Mouse (Mus musculus): Measurements from ENCODE around the gene Pdcl3. TPM values are rescaled to one million over a fixed set of nuclear protein-coding genes. Genes with fewer than 3 reads are reported as not detected.

Gene Pdcl3
- polyA plus RNA-seq (2015; fragmentation: Nextera tagmentation; extraction: Ambion mirVana), result 126 and 144 TPM in 2 replicates

DNA sequence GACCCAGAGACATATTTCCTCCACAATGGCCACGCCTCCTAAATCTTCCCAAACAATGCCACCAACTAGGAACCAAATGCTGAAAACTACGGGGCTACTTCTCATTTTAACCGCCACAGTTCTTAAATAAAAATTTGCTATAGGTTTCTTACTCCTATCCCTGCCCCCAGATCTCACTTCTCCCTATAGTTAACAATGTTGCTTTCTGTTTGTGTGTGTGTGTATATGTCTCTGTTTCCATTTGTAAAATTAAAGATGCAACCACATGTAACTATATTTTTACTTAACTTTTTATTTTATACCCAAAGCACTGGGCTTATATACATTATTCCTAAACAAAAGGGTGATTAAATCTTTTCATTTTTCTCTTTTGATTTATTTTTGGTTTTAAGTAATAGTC lies at the start of gene Pdcl3:
Pdcl3 (plus strand) TSS at position 301 of the 400 bp plus-strand sequence.
- Histone ChIP-seq H3K9ac (no peak within 1 kb of the TSS), H3K36me3 (0 out of 2 replicates have a peak, but pooled peaks cover 5% of the 10 kb centered on the region), H3K9me3 (no peaks in the 10 kb centered on the region), H3K4me2 (no peak within 1 kb of the TSS), H3K27me3 (replicated peaks) (no peaks in the 10 kb centered on the region), H3K4me3 (no peak within 1 kb of the TSS), H3K27ac (replicated peaks) (peak within 1 kb of the TSS; percentile 87; the same call in 1 of the 2 replicates), H3K4me1 (peaks cover 19% of the 10 kb centered on the region)
- ATAC-seq (ENCODE audit: extremely low read depth, insufficient number of reproducible peaks, low FRiP score, low TSS enrichment), result no peak
- 83% methylated on average over 3 of the region's 3 CpGs for WGBS

DNA sequence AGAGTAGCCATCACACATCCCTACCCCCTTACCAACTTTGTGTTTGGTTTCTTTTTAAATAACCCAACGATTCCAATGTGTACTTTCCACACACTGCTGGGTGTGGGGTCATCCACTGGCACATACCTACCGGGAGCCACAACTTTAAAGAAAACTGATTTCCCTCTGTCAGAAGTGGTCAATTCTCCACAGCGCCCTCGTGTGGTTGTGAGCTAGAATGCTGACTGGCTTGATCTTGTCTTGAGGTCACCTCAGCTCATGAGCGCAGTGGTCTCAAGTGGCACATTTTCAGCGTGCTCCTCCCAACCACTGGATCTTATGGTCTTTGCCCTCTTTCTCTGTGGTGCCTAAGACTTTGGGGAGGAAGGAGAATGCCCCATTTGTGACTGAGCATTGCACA lies 48.6 kb upstream of the Pdcl3 start:
- H3K4me1 ChIP-seq, result no peaks in the 10 kb centered on the region
- no peaks in the 10 kb centered on the region for H3K9me3 ChIP-seq
- H3K4me3 ChIP-seq, result no peak overlapping the region
- H3K4me2 ChIP-seq, result no peak overlapping the region
- no peaks in the 10 kb centered on the region for H3K36me3 ChIP-seq
- no peak overlapping the region for H3K9ac ChIP-seq
- no peaks in the 10 kb centered on the region for H3K27me3 ChIP-seq (replicated peaks)
- H3K27ac ChIP-seq (replicated peaks), result no peak overlapping the region
- ATAC-seq (ENCODE audit: extremely low read depth, insufficient number of reproducible peaks, low FRiP score, low TSS enrichment), result no peak
- 21% methylated on average over 6 of the region's 6 CpGs for WGBS

DNA sequence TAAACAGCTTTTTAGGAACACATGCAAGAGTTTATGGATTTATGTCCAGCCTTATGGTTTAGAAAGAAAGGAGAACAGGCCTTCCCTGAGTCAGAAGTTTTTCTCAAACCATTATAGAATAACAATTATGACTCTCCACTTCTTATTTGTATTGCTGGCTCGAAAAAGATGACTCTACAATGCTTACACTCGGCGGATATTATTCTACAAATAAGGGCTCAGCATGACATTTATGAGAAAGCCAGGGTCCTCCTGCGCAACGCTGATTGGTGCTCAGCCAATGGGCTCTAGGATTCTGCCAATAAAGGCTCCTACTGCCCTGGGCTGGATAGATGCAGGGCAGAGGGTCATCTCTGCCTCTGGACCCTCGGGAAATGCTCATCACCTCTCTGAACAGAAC lies 46.6 kb upstream of the Pdcl3 start, which contains the start of gene Nms:
Nms (plus strand) TSS at position 301 of the 400 bp plus-strand sequence.
- 69% methylated on average over 6 of the region's 6 CpGs for WGBS
- Histone ChIP-seq H3K9me3 (no peaks in the 10 kb centered on the region), H3K36me3 (no peaks in the 10 kb centered on the region), H3K27ac (replicated peaks) (no peak within 1 kb of the TSS), H3K4me2 (no peak within 1 kb of the TSS), H3K9ac (no peak within 1 kb of the TSS), H3K27me3 (replicated peaks) (0 out of 2 replicates have a peak, but pooled peaks cover 5% of the 10 kb centered on the region), H3K4me1 (no peaks in the 10 kb centered on the region), H3K4me3 (no peak within 1 kb of the TSS)
- ATAC-seq (ENCODE audit: extremely low read depth, insufficient number of reproducible peaks, low FRiP score, low TSS enrichment), result no peak

DNA sequence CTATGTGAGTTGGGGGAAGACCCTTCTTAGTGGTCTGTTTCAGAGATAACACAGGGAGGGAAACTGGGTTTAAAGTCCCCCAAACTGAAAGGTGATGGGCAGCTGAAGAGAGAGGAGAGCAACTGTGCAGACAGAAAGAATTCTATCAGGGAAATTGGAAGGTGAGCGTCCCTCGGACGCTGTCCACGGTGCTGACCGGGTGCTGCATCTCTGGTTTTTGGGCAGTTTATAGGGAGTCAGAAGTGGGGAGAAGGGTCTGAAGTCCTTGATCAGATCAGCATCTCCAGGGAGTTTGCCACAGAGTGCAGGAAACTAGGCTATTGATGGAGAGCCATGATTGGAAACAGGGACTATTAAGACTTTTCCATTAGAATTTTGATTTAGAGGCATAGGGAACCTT lies 45.8 kb upstream of the Pdcl3 start:
- Histone ChIP-seq H3K27me3 (replicated peaks) (0 out of 2 replicates have a peak, but pooled peaks cover 8% of the 10 kb centered on the region), H3K9me3 (no peaks in the 10 kb centered on the region), H3K4me1 (no peaks in the 10 kb centered on the region), H3K27ac (replicated peaks) (no peak overlapping the region), H3K4me2 (no peak overlapping the region), H3K9ac (no peak overlapping the region), H3K36me3 (no peaks in the 10 kb centered on the region), H3K4me3 (no peak overlapping the region)
- no peak for ATAC-seq (ENCODE audit: extremely low read depth, insufficient number of reproducible peaks, low FRiP score, low TSS enrichment)
- 3% methylated on average over 5 of the region's 5 CpGs for WGBS

DNA sequence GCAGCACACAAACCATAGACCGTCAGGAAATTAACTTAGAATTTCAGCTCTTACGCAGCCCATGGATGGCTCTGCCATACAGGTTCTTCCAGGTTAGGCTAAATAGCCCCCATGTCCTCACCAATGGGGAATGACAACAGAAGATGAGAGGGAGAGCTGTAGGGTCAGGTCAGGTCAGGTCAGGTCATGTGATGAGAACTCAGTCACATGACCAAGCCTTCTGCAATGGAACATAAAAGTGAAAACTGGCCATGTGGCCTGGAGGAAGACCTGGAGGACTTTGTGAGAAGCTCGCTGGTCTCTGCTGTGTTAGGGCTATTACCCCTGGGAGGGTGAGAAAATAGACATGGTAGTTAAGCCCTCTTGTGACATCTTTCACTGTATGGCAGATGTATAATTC lies 29.0 kb upstream of the Pdcl3 start:
- H3K4me3 ChIP-seq, result no peak overlapping the region
- H3K4me2 ChIP-seq, result no peak overlapping the region
- no peaks in the 10 kb centered on the region for H3K4me1 ChIP-seq
- no peak overlapping the region for H3K27ac ChIP-seq (replicated peaks)
- H3K36me3 ChIP-seq, result no peaks in the 10 kb centered on the region
- no peak for ATAC-seq (ENCODE audit: extremely low read depth, insufficient number of reproducible peaks, low FRiP score, low TSS enrichment)
- 80% methylated on average over 3 of the region's 3 CpGs for WGBS
- H3K9ac ChIP-seq, result no peak overlapping the region
- no peaks in the 10 kb centered on the region for H3K9me3 ChIP-seq
- H3K27me3 ChIP-seq (replicated peaks), result no peaks in the 10 kb centered on the region

DNA sequence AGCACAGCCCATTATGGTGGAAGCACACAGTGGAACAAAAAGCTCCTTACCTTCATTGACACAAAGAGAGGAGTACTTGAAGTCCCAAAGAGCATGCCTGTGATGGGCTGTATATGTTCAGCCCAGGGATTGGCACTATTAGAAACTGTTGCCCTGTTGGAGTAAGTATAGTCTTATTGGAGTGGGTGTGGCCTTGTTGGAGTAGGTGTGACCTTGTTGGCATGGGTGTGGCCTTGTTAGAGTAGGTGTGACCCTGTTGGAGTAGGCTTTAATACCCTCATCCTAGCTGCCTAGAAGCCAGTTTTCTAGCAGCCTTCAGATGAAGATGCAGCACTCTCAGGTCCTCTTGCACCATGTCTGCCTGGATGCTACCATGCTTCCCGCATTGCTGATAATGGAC lies 16.3 kb upstream of the Pdcl3 start:
- no peaks in the 10 kb centered on the region for H3K4me1 ChIP-seq
- no peaks in the 10 kb centered on the region for H3K36me3 ChIP-seq

DNA sequence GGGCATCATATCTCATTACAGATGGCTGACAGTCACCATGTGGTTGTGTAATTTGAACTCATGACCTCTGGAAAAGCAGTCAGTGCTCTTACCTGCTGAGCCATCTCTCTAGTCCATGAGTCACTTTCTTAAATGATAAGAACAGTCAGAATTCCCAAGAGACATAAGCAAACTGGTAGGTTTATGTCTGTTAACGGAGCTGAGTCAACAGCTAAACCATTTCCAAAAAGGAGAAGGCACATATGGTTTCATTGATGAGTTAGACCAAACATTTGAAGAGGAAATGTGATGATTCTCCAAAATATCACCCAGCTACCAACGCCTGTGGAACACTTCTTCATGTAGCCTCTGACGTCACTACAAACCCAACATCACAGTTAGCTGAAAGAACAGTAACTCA lies 13.7 kb upstream of the Pdcl3 start:
- H3K36me3 ChIP-seq, result no peaks in the 10 kb centered on the region

More for the DNA sequence above, 16.3 kb upstream of the Pdcl3 start:
- no peaks in the 10 kb centered on the region for H3K9me3 ChIP-seq
- H3K4me3 ChIP-seq, result no peak overlapping the region
- H3K27ac ChIP-seq (replicated peaks), result no peak overlapping the region
- no peaks in the 10 kb centered on the region for H3K27me3 ChIP-seq (replicated peaks)
- H3K9ac ChIP-seq, result no peak overlapping the region
- no peak for ATAC-seq (ENCODE audit: extremely low read depth, insufficient number of reproducible peaks, low FRiP score, low TSS enrichment)
- H3K4me2 ChIP-seq, result no peak overlapping the region
- 80% methylated on average over 1 of the region's 1 CpGs for WGBS

DNA sequence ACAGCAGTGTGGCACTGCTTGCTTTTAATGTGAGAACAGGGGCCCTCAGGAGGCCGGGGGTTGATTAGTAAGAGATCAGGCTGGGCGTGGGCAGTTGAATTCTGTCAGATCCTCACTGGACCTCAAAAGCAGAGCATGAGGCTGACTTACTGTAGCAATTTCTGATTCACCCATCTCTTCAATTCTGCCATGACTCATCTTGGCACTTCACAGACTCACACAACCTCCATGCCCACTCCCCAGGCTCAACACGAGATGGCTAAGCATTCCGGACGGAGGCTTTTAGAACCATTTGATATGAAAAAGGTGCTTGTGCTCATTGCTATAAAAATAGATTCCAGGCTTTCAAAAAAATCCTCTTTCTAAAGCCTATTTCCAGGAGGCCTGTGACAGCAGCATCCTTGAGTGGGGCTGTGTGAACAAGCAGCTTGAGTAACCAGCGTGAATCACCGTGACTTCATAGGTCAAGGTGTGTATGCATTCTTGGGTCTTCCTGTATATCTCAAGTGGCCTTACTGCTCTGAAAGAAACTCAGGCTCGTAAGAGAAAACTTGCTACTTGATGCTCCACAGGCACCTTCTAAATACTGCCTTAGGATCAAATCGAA lies 12.3 kb upstream of the Pdcl3 start:
- Histone ChIP-seq H3K36me3 (no peaks in the 10 kb centered on the region), H3K27ac (replicated peaks) (no peak overlapping the region), H3K4me2 (no peak overlapping the region), H3K27me3 (replicated peaks) (peaks cover under 1% of the 10 kb centered on the region; the same call in 1 of the 2 replicates), H3K9me3 (no peaks in the 10 kb centered on the region), H3K9ac (no peak overlapping the region), H3K4me1 (no peaks in the 10 kb centered on the region), H3K4me3 (no peak overlapping the region)
- no peak for ATAC-seq (ENCODE audit: extremely low read depth, insufficient number of reproducible peaks, low FRiP score, low TSS enrichment)
- 71% methylated on average over 9 of the region's 9 CpGs for WGBS

More for the DNA sequence above, 13.7 kb upstream of the Pdcl3 start:
- H3K9me3 ChIP-seq, result no peaks in the 10 kb centered on the region
- H3K4me3 ChIP-seq, result no peak overlapping the region
- no peaks in the 10 kb centered on the region for H3K27me3 ChIP-seq (replicated peaks)
- no peak overlapping the region for H3K27ac ChIP-seq (replicated peaks)
- WGBS, result 75% methylated on average over 3 of the region's 3 CpGs
- no peak overlapping the region for H3K4me2 ChIP-seq
- no peak overlapping the region for H3K9ac ChIP-seq
- no peaks in the 10 kb centered on the region for H3K4me1 ChIP-seq
- ATAC-seq (ENCODE audit: extremely low read depth, insufficient number of reproducible peaks, low FRiP score, low TSS enrichment), result no peak

DNA sequence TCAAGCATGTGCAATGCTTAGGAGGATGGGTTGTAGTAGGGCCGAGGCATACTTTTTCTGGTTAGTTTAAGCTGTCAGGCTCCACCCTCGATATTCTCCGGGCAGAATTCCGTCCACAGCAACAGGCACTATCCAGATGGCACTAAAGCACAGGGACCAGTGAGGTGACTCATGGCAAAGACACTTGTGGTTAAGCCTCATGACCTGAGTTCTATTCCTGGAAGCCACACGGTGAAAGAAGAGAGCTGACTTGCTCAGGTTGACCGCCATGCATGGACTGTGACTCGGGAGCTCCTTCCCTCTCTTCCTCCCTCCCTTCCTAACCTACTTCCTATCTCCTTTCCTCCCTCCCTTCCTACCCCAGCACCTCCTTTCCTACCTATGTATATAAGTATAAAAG lies 5.5 kb upstream of the Pdcl3 start:
- no peak for ATAC-seq (ENCODE audit: extremely low read depth, insufficient number of reproducible peaks, low FRiP score, low TSS enrichment)
- Histone ChIP-seq H3K9me3 (no peaks in the 10 kb centered on the region), H3K36me3 (no peaks in the 10 kb centered on the region), H3K4me1 (no peaks in the 10 kb centered on the region), H3K9ac (no peak overlapping the region), H3K4me3 (no peak overlapping the region), H3K4me2 (no peak overlapping the region), H3K27me3 (replicated peaks) (peaks cover 5% of the 10 kb centered on the region; the same call in 1 of the 2 replicates), H3K27ac (replicated peaks) (no peak overlapping the region)
- WGBS, result 46% methylated on average over 7 of the region's 7 CpGs

DNA sequence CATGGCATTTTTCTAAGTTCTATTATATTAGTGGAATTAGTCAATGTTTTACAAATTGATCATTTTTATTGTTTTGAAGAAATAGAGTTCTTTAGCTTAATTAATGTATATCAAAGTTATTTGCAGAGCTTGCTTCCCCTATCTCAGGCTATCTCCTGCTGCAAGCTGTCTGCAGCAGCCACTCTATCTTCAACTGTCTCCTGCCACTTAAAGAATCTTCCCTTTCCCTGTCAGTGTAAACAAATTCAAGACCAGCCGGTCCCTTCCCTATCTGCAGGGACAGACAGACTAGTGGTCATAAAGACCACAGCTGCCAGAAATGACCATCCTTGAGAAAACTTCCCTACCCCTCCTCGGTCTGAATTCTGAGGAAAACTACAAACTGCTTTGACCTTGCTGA lies 1.5 kb upstream of the Pdcl3 start:
- Histone ChIP-seq H3K4me1 (peaks cover 11% of the 10 kb centered on the region), H3K36me3 (no peaks in the 10 kb centered on the region), H3K27ac (replicated peaks) (no peak overlapping the region), H3K27me3 (replicated peaks) (no peaks in the 10 kb centered on the region), H3K9ac (no peak overlapping the region), H3K4me3 (no peak overlapping the region), H3K4me2 (no peak overlapping the region), H3K9me3 (no peaks in the 10 kb centered on the region)
- 16% methylated on average over 2 of the region's 2 CpGs for WGBS
- no peak for ATAC-seq (ENCODE audit: extremely low read depth, insufficient number of reproducible peaks, low FRiP score, low TSS enrichment)

DNA sequence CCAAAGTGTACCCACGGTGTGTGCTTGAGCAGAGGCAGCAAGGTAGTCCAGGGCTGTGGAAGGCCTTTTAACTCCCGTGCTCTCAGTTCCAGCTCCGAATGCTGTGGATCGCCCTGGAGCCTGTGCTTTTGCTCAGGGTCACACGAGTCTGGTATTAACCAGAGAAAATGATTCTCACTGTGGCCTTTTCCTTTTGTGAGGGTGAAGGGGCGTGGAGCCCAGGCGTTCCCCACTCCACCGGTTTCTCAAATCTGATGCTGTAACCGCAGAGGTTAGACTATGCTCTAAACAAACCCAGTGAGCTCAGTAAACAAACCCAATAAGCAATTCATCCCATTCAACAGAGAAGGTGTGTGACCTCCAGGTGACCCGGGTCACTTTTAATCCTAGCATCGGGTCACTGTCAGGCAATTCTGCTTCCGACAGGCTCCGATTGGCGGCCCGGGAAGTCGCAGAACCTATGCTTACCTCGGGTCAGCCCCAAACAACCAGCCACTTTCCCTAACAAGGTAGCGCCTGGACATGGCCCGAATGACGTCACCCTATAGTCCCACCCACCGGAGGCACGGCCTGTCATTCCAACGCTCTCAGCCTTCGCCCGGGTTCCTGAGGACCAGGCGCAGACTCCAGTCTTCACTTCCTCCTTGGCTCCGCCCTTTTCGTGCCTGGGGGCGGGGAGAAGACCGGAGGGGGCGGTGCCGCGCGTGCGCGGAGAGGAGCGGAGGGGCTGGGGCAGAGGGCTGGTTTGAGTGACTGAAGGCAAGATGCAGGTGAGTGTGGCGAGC lies 1.9 kb downstream of the Pdcl3 start:
- peaks cover 19% of the 10 kb centered on the region for H3K36me3 ChIP-seq
- H3K27ac ChIP-seq (replicated peaks), result peak overlapping the region; percentile 90
- peak overlapping the region; percentile 91 for H3K4me2 ChIP-seq
- peak overlapping the region; percentile 86 for H3K4me3 ChIP-seq
- peak overlapping the region; percentile 97 for H3K9ac ChIP-seq
- WGBS, result 4% methylated on average over 38 of the region's 38 CpGs
- H3K27me3 ChIP-seq (replicated peaks), result no peaks in the 10 kb centered on the region
- peak; percentile 96 for ATAC-seq (ENCODE audit: extremely low read depth, insufficient number of reproducible peaks, low FRiP score, low TSS enrichment)
- H3K9me3 ChIP-seq, result no peaks in the 10 kb centered on the region
- H3K4me1 ChIP-seq, result peaks cover 29% of the 10 kb centered on the region
